Mouse (Mus musculus): ENCODE measurements around the gene Galnt13. TPM values are rescaled to one million over a fixed set of nuclear protein-coding genes. Genes with fewer than 3 reads are reported as not detected.

Galnt13 gene
- total and polyA plus RNA-seq, 2 experiments from 2014 or later, result 12.3 to 17.6 TPM

DNA sequence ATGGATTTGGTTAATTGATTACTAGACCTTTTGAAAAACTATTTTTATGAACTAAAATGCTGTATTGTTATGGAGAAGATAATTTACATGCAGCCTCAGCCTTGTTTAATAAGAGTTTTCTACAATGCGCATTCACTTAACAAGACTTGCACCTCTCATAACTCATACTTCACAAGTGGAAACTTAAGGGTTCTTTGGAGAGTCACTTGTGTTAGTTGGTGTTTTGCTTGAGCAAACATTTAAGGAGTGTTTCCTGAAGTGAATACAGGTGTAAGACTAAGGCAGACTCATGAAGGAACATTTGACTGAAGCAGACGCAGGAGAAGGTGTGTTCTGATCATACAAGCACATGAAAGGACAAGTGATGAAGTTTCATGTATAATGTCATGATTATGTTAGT, 649.5 kb downstream of the Galnt13 start:
- no peak for TF ChIP-seq CTCF (IDR thresholded peaks at IDR 0.05)
- H3K4me1 ChIP-seq (ENCODE audit: insufficient read depth, low read length), result no peaks in the 10 kb centered on the region
- H3K27me3 ChIP-seq (ENCODE audit: insufficient read depth, low read length), result no peaks in the 10 kb centered on the region
- H3K27ac ChIP-seq (ENCODE audit: low read depth, low read length), result no peak overlapping the region
- DNase-seq (ENCODE audit: low spot score), result no peak
- no peak overlapping the region for H3K4me2 ChIP-seq (ENCODE audit: low read depth, low read length, poor library complexity, severe bottlenecking)
- no peak for ATAC-seq (ENCODE audit: low FRiP score)
- no peak overlapping the region for H3K9ac ChIP-seq (replicated peaks; ENCODE audit: low read length, poor library complexity, severe bottlenecking)
- 97% methylated on average over 2 of the region's 2 CpGs for WGBS
- H3K4me3 ChIP-seq (ENCODE audit: low read depth, low read length), result no peak overlapping the region
- H3K9me3 ChIP-seq (ENCODE audit: low read length), result no peaks in the 10 kb centered on the region
- H3K36me3 ChIP-seq (ENCODE audit: insufficient read depth, low read length), result no peaks in the 10 kb centered on the region

DNA sequence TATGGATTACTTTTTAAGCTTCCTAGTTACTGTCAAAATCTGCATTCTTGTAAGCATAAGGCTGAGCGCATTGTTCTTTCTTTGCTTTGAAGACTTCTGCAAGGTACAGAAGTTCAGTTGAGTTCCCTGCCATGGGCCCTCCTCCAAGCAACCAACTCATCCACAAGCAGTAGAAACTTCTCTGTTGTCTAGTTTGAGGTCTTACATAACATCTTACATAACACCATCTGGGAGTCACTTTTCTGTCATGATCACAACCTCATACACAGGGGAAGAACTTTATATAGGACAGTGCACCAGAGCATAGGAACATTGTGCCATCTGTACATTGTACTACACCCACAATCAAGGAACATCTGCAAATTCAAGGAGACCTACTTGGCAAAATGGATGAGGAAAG, 651.9 kb downstream of the Galnt13 start:
- Histone ChIP-seq H3K4me2 (ENCODE audit: low read depth, low read length, poor library complexity, severe bottlenecking) (no peak overlapping the region), H3K4me1 (ENCODE audit: insufficient read depth, low read length) (no peaks in the 10 kb centered on the region), H3K9ac (replicated peaks; ENCODE audit: low read length, poor library complexity, severe bottlenecking) (no peak overlapping the region), H3K27ac (ENCODE audit: low read depth, low read length) (no peak overlapping the region), H3K27me3 (ENCODE audit: insufficient read depth, low read length) (no peaks in the 10 kb centered on the region), H3K36me3 (ENCODE audit: insufficient read depth, low read length) (no peaks in the 10 kb centered on the region), H3K9me3 (ENCODE audit: low read length) (no peaks in the 10 kb centered on the region), H3K4me3 (ENCODE audit: low read depth, low read length) (no peak overlapping the region)
- ATAC-seq (ENCODE audit: low FRiP score), result no peak
- 100% methylated on average over 1 of the region's 1 CpGs for WGBS
- no peak for DNase-seq (ENCODE audit: low spot score)
- no peak for TF ChIP-seq CTCF (IDR thresholded peaks at IDR 0.05)

GRCm38 (mm10) chr2:55090332-55090731, 654.2 kb downstream of the Galnt13 start:
- WGBS, result 12% methylated on average over 3 of the region's 3 CpGs
- no peaks in the 10 kb centered on the region for H3K27me3 ChIP-seq (ENCODE audit: insufficient read depth, low read length)
- H3K9ac ChIP-seq (replicated peaks; ENCODE audit: low read length, poor library complexity, severe bottlenecking), result no peak overlapping the region
- H3K4me1 ChIP-seq (ENCODE audit: insufficient read depth, low read length), result no peaks in the 10 kb centered on the region
- peak; percentile 86 for TF ChIP-seq CTCF (IDR thresholded peaks at IDR 0.05)
- H3K4me2 ChIP-seq (ENCODE audit: low read depth, low read length, poor library complexity, severe bottlenecking), result no peak overlapping the region
- no peaks in the 10 kb centered on the region for H3K9me3 ChIP-seq (ENCODE audit: low read length)
- peak; percentile 79 for DNase-seq (ENCODE audit: low spot score)
- ATAC-seq (ENCODE audit: low FRiP score), result no peak
- no peak overlapping the region for H3K4me3 ChIP-seq (ENCODE audit: low read depth, low read length)
- no peak overlapping the region for H3K27ac ChIP-seq (ENCODE audit: low read depth, low read length)
- no peaks in the 10 kb centered on the region for H3K36me3 ChIP-seq (ENCODE audit: insufficient read depth, low read length)

DNA sequence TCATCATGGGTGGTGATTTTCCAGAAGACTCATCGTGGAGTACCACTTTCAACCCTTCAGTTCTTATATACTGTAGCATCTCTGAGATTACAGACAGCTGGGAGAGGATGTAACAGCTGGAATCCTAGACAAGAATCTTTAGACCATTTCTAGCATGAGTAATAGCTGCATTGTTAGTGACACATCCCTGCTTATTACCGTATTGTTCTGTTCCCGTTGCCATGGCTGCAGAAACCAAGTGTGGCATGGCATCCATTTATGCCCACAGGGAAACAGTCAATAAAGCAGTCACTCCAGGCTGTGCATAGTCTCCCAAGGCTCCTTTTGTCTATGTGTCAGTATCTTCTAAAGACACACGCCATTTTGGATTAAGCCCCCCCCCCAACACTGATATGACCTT, 655.4 kb downstream of the Galnt13 start:
- no peak overlapping the region for H3K4me2 ChIP-seq (ENCODE audit: low read depth, low read length, poor library complexity, severe bottlenecking)
- no peaks in the 10 kb centered on the region for H3K36me3 ChIP-seq (ENCODE audit: insufficient read depth, low read length)
- no peaks in the 10 kb centered on the region for H3K9me3 ChIP-seq (ENCODE audit: low read length)
- H3K4me1 ChIP-seq (ENCODE audit: insufficient read depth, low read length), result no peaks in the 10 kb centered on the region
- no peaks in the 10 kb centered on the region for H3K27me3 ChIP-seq (ENCODE audit: insufficient read depth, low read length)
- H3K9ac ChIP-seq (replicated peaks; ENCODE audit: low read length, poor library complexity, severe bottlenecking), result no peak overlapping the region
- ATAC-seq (ENCODE audit: low FRiP score) (peak; percentile 79), DNase-seq (ENCODE audit: low spot score) (peak; percentile 38)
- 14% methylated on average over 4 of the region's 4 CpGs for WGBS
- H3K27ac ChIP-seq (ENCODE audit: low read depth, low read length), result no peak overlapping the region
- H3K4me3 ChIP-seq (ENCODE audit: low read depth, low read length), result no peak overlapping the region
- TF ChIP-seq CTCF (IDR thresholded peaks at IDR 0.05), result no peak

DNA sequence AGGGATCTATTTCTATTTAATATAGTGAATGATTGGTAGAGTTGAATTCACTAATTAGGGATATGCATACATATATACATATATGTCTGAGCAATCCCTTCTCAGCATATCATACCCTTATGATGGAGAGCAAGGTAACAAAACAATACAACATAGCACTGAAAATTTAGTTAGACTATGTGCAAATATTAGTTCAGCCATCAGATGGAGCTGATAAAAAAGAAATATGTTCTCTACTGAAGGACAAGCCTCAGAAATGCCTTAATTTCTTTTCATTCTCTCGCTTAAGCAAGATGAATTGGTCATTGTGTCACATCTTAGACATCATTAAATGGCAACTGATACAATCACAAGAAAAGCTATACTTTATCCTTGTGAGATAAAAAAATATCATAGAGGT, 663.0 kb downstream of the Galnt13 start:
- Histone ChIP-seq H3K27me3 (ENCODE audit: insufficient read depth, low read length) (no peaks in the 10 kb centered on the region), H3K4me3 (ENCODE audit: low read depth, low read length) (no peak overlapping the region), H3K4me1 (ENCODE audit: insufficient read depth, low read length) (no peaks in the 10 kb centered on the region), H3K27ac (ENCODE audit: low read depth, low read length) (no peak overlapping the region), H3K9me3 (ENCODE audit: low read length) (no peaks in the 10 kb centered on the region), H3K9ac (replicated peaks; ENCODE audit: low read length, poor library complexity, severe bottlenecking) (no peak overlapping the region), H3K36me3 (ENCODE audit: insufficient read depth, low read length) (no peaks in the 10 kb centered on the region), H3K4me2 (ENCODE audit: low read depth, low read length, poor library complexity, severe bottlenecking) (no peak overlapping the region)
- no peak for ATAC-seq (ENCODE audit: low FRiP score)
- peak; percentile 1 for DNase-seq (ENCODE audit: low spot score)
- peak; percentile 60 for TF ChIP-seq CTCF (IDR thresholded peaks at IDR 0.05)
- WGBS, result 54% methylated on average over 1 of the region's 1 CpGs

- Histone ChIP-seq H3K9ac (replicated peaks; ENCODE audit: low read length, poor library complexity, severe bottlenecking) (no peak overlapping the region), H3K36me3 (ENCODE audit: insufficient read depth, low read length) (no peaks in the 10 kb centered on the region), H3K9me3 (ENCODE audit: low read length) (no peaks in the 10 kb centered on the region), H3K27ac (ENCODE audit: low read depth, low read length) (no peak overlapping the region), H3K4me1 (ENCODE audit: insufficient read depth, low read length) (no peaks in the 10 kb centered on the region), H3K27me3 (ENCODE audit: insufficient read depth, low read length) (no peaks in the 10 kb centered on the region), H3K4me2 (ENCODE audit: low read depth, low read length, poor library complexity, severe bottlenecking) (no peak overlapping the region), H3K4me3 (ENCODE audit: low read depth, low read length) (no peak overlapping the region)
- WGBS, result 71% methylated on average over 5 of the region's 5 CpGs
- DNase-seq (ENCODE audit: low spot score), result no peak
- peak; percentile 54 for TF ChIP-seq CTCF (IDR thresholded peaks at IDR 0.05)
- ATAC-seq (ENCODE audit: low FRiP score), result no peak
These were observed 665.2 kb downstream of the Galnt13 start for GRCm38 (mm10) chr2:55101279-55101678.
